Mouse (Mus musculus): ENCODE results near the gene Areg.

DNA sequence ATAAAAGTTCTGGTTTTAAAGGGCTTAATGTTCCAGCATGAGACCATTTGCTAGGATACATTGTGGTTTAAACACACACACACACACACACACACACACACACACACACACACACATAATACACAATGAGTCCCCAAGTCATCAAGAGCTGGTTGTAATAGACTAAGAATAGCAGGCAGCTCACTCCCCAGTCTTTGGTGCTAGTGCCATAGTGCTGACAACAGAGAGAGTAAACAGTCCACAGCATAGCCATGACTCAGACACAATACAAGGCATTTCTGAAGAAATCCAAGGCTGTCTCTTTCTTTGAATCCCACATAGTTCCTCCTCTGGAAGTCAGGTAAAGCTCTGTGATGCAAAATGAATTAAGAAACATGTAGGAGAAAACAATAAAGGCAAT lies 20.8 kb upstream of the Areg start:
- TF ChIP-seq CTCF (IDR thresholded peaks at IDR 0.05; ENCODE audit: control insufficient read depth, insufficient read depth, insufficient read length), result no peak
- no peak for TF ChIP-seq FOSL1 (IDR thresholded peaks at IDR 0.05; ENCODE audit: insufficient read depth, low read length, poor library complexity, severe bottlenecking)
- TF ChIP-seq MYOD1 (IDR thresholded peaks at IDR 0.05; ENCODE audit: control insufficient read depth, insufficient read length, low read depth), result no peak
- TF ChIP-seq USF1 (IDR thresholded peaks at IDR 0.05; ENCODE audit: low read depth), result no peak

Measured in C2C12 (cell line).